Mouse (Mus musculus): ENCODE measurements around the gene Mst1.

Gene Mst1

DNA sequence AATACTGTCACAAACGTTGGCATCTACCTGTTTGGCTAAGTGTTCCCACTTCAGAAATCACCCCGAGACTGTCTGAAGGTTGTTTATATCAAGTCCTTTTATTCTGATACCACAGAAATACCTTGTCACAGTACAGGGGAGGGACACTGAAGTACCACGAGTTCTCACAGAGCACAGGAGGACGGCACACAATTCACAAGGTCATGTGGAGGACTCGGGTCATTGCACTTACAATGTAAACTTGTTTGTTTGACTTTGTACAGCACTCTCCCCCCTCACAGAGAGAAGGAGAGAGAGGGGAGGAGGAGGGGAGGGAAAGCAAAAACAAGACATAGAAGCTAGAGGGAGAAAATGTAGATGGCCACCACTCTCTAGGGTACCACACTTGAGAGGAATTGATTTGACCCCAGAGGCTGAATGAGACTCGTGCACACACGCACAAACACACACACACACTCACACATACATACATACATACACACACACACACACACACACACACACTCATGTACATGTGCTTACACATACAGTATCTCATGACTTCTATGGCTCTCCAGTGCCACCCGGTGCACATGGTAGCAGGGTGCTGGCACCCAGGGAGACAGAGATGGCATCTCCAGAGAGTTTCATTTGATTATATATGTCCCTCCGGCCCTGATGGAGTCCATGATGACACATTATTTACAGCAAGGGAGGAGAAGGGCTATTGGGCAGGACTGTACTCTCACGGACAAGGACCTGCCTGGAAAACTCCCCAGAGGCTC is 15.9 kb downstream of the Mst1 start:
- DNase-seq (ENCODE audit: low read depth, low spot score), result no peak

DNA sequence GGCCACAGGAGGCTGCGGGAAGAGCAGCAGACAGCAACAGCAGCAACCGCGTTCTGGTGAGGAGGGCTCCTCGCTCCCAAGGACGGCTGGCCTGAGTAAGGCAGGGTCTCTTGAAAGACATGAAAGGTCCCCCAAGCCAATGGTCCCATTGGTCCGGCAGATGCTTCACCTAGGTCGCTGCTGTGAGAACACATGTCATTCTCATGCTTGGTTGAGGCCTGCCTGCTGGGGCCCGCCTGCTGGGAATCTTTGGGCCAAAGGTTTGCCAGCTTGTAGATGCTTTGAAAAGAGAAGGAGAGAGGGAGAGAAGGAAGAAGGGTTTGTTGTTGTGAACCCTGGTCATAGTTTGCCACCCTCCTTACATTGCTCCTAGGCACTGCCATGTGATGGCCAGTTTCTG is 19.4 kb downstream of the Mst1 start:
- no peak for DNase-seq (ENCODE audit: low read depth, low spot score)

DNA sequence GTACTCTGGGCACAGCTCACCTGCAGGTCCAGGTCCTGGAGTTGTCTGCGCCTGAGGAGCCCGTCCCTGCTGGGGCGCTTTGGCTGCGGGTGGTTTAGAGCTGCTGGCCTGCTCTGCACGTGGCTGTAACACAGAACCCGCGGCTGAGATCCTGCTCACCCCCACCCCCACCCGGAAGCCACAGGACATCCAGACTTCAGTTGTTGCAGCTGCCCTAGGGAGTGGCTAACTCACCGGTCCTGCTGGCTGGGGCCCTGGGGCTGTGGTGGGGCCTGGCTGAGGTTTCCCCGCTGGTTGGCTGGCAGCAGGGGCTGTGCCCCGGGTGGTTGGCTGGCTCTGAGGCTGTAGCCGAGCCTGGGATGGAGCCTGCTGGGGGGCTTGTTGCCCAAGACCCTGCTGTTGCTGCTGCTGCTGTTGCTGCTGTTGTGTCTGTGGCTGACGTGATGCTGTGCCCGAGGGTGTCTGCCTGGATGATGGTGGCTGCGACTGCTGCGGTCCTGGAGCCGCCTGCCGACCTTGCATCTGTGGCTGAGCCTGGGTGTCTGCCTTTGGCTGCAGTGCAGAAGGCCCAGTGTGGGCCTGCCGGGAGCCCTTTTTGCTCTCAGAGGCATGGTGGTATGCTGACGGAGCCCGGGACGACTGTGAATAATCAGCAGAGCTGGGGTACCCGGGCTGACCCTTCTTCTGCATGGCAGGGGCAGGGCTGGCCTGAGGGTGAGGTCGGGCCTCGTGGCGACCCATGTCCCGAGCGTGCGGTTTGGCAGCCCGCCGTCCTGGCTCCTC is 24.7 kb downstream of the Mst1 start:
- DNase-seq (ENCODE audit: low read depth, low spot score), result peak; percentile 84

DNA sequence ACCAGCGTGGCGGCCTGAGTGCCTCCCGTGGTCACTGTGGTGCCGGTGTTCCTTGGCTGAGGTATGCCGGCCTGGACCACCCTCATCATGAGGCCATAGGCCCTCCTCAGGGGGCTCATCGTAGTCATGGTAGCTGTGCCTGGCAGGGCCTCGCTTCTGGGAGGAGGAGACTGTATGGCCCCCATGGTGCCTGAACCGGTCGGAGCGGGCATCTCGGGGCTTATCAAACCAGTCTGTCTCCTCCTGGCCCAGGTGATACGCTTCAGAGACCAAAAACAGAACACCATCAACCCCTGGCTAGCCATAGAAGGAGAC is 25.3 kb downstream of the Mst1 start:
- DNase-seq (ENCODE audit: low read depth, low spot score), result no peak

DNA sequence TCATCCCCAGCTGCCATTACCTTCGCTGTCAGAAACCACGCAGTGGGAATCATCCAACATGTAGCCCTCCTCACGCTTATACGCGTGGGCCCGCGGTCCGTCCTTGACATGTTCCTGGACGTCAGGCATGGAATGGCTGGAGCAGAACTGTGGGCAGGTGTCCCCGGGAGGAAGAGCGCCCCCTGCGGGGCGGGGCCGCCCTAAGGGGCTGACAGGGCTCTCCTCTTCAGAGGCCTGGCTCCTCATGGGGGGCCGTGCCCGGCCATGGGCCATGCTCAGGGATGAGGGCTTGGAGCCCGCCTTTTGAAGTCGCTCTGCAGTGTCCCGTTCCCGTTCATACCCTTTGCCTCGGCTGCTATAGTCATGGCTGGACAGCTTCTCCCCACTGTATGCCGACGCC is 25.9 kb downstream of the Mst1 start:
- DNase-seq (ENCODE audit: low read depth, low spot score), result no peak

DNA sequence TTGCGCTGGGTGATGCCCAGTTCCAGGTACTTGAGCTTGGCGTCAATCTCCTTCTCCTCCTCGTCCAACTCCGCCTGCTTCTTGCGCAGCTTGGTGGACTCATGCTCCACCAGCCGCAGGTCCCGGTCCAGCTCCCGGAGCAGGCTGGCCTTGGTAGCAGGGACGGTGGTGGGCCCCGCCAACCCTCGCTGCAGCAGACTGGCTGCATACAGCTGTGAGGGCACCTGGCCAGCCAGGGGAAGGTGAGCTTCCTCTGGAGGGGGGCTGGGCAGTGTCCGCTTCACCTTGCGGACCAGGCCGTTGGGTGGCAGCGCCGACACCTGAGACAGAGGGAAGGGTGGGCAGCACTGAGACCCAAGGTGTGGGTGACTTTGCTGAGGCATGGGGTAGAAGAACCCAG is 27.6 kb downstream of the Mst1 start:
- DNase-seq (ENCODE audit: low read depth, low spot score), result no peak

DNA sequence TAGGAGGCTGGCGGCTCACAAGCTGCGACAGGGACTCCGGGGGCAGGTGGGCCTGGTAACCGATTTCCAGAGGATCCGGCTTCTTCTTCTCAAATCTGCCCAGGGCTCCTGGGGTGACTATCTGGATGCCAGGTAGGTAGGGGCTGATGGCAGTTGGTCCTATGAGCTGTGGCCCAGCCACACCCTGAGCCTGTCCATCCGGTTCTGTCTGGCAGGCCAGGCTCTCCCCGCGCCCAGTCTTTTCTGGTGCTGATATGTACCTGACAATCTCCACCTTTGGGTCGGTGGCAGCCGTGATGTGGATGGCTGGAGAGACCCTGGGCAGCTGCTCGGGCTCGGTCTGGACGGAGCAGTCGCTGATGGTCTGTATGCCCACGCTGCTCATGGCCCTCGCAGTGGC is 29.9 kb downstream of the Mst1 start:
- no peak for DNase-seq (ENCODE audit: low read depth, low spot score)

DNA sequence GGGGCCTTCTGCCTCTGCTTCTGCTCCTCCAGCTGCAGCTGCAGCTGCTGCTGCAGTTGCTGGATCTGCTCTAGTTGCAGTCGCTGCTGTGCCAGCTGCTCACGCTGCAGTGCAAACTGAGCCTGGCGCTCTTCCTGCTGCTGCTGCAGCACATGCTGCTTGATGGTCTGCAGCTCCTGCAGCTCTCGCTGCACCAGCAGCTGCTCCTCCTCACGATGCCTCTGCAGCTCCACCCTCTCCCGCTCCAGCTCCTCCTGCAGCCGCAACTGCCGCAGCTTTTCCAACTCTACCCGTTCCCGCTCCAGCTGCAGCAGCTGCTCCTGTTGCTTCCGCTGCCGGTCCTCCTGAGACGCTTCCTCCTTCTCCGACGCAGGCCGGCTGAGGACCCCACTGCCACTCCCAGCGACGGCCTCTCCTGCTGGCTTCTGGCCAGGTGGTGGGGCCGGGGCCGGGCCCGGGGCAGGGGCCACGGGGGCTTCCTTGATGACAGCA is 30.9 kb downstream of the Mst1 start:
- DNase-seq (ENCODE audit: low read depth, low spot score), result no peak

DNA sequence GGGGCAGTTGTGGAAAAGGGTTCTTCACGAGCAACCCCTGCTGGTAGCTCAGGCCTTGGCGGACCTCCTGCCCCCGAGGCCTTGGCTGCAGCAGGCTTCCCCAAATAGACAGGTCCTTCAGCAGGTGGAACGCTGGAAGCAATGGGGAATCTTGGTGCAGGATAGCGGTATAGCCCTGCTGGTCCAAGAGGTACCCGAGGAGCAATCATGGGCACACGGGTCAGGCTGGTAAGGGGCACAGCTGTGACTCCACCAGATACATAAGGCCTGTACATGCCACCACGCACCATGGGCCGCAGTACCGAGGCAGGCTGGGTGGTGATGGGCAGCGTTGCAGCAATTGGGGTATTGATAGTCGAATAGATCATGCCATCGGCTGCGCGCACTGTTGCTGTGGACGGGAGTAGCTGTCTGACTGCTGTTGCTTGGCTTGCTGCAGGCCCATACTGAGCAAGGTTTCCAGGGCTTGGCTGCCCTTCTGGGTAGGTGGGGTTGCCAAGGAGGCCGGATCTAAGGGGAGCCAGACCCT is 31.4 kb downstream of the Mst1 start:
- DNase-seq (ENCODE audit: low read depth, low spot score), result no peak

DNA sequence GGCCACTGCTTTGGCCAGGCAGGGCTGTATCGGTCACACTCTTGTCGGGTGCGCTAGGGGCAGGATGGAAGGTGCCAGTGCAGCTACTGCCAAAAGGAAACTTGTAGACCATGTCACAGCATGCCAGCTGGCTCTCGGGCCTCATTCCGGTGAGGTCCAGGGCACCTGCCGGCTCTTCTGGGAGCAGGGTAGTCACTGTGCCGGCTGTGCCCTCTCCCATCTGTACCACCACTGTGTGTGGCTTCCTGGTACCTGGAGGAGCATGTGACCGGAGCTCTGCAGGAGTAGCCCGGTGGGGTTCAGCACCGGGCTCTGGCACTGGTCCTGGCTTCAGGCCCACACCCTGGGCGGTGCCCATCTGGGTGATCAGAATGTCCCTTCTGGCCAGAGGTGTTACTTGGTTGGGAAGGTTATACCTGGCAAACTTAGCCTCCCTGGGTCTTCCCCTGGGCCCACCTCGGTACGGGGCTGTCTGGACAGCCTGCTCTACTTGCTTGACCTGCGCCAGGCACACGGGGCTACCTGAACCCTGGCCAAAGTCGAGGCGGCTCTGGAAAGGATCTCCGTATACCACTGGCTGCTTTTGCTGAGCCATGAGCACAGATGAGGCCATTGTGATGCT is 32.6 kb downstream of the Mst1 start:
- no peak for DNase-seq (ENCODE audit: low read depth, low spot score)

DNA sequence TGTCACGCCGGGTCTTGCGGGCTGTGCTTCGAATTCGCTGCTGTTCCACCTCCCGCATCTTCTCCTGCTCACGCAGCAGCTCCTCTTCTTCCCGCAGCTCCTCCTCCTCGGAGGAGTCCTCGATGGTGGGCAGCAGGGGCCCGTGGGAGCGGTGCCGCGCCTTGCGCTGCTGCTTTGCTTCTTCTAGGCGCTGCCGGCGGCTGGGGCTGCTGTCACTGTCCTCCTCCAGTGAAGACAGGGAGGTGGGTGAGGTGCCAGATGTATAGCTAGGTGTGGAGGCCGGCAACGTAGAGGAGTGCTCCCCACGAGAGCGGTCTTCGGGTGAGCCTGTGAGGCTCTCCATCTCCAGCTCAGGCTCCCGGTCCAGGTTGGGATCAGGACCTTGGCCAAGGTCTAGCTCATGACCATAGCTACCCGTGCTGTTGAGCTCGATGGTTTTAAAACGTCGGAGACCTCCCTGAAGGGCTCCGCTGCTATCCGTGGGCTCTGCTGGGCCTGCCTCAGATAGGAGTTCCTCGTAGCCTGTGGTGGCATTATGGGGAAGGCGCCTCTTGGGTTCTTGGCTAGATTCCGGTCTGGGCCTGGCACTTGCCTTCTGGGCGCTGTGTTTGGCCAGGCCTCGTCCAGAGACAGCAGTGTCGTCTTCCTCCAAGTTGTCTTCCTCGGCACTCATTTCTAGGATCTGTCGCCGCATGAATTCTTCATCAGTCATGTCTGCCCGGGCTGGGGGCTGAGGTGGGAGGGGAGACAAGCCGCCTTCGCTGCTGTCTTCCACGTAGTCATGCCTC is 35.2 kb downstream of the Mst1 start:
- DNase-seq (ENCODE audit: low read depth, low spot score), result no peak

DNA sequence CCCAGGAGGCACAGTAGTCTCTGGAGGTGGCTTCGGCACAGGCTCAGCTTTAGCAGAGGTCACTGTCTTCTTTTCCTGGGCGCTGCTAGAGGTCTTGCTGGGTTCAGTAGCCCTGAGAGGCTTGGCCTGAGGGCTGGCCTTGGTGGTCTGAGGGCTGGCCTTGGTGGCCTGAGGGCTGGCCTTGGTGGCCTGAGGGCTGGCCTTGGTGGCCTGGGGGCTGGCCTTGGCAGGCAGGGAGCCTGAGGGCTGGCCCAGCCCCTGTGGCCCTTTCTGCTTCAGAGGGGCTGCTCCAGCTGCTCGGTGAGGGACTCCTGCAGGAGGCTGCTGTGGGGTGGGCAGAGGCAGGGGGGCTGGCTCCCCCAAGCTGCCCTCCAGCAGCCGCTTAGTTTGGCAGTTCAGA is 36.9 kb downstream of the Mst1 start:
- no peak for DNase-seq (ENCODE audit: low read depth, low spot score)

DNA sequence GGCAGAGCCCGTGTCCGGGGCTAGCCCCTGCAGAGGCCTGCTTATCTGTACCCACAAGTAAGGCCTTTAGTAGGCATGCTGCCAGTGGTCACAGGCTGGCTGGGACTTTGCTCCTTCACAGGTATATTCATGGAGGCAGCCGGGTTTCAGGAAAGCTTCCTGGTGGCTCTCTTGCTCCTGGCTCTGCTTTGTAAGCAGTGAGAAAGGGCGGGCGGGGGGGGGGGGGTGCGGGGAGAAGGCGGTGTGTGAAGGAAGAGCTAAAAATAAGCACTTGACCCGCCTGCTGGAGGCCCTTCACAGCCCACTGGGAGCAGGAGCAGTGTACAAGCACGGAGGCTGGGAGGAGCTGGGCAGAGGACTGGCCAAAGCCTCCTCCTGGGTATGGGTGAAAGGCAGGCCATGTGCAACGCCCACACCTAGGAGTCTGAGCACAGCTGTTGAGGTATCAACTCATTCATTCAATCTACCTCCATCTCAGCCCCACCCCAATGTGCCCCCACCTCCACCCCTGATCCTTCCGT is 39.7 kb downstream of the Mst1 start:
- DNase-seq (ENCODE audit: low read depth, low spot score), result no peak

DNA sequence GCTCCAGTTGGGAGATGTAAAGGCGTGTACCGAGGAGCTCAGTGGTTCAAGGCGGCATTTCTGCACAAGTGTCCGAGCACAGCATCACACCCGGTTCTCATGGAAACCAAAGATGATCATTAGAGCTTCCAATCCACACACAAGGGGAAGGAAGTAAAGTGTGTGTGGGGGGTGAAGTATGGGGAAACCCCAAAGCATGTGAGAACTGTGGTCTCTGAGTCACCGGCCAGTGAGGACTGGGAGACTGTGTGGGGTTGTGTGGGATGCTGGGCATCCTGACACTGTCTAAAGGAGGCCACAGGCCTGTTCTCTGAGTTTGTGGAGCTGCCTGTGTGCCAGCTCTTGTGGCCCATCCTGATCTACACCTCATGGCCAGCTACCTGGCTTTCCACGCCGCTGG is 40.4 kb downstream of the Mst1 start:
- no peak for DNase-seq (ENCODE audit: low read depth, low spot score)

DNA sequence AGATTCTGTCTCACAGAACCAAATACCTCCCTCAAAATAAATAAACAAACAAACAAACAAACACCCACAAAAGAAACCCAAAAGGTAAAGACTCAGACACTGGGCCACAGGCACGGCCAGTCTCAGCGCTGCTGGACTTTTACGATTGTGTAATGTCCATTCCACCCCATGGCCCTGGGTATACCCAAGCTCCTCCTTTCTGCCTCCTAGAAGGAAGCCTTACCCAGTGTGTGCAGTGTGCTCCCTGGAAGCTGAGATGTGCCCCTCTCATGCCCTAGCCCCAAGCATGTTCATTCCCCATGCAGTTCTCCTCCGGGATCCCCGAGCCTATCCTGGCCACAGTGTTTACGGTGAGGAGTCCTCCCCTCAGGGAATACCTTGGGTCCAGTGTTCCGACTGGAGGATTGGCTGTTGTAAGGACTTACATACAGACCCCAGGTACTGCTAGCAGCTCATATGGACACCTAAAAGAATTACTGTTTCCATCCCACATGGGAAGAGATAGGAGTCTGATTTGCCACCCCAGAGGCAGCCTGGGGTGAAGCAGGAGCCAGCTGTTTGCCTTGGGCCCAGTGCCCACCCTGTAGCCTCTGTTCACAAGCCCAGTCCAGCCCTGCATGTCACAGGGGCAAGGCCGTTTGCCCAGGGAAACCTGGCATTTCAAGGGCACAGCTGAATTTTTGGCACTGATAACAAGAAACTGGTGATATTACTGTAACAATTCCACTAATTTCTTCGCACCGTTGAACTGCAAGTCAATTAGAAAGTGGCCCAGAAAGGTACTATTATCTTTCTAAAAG is 41.1 kb downstream of the Mst1 start:
- DNase-seq (ENCODE audit: low read depth, low spot score), result no peak

DNA sequence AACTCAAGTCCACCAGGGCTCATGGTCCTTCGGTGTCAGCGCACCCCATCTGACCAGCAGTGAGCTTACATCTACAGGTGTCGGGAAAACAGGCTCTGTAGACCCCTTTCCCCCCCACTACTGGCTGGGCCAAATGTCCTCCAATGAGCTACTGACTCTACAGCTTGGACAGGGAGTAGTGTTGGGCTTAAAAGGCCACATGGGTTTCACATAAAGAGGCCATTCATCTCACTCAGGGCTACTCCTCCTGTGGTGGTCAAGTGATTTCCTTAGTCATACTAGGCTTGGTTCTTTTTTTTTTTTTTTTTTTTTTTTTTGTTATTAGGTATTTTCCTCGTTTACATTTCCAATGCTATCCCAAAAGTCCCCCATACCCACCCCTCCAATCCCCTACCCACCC is 43.7 kb downstream of the Mst1 start:
- DNase-seq (ENCODE audit: low read depth, low spot score), result no peak

DNA sequence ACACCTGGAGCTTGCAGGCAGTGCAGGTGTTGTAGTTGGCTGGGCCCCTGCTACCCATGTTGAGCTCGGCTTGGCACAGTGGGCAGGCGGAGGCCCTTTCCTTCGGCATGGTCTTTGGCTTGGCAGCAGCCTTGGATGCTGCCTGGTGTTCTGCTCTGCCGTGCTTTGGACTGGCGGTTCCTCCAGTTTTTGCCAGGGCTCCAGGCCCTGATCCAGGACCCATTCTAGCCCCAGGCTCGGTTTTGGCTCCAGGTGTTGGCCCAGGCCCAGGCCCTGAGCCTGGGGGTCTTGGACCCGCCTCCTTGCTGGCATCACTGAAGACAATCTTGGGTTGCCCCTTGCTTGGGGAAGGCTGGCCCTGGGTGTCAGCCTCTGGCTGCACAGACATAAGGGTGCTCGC is 45.5 kb downstream of the Mst1 start:
- DNase-seq (ENCODE audit: low read depth, low spot score), result peak; percentile 18

DNA sequence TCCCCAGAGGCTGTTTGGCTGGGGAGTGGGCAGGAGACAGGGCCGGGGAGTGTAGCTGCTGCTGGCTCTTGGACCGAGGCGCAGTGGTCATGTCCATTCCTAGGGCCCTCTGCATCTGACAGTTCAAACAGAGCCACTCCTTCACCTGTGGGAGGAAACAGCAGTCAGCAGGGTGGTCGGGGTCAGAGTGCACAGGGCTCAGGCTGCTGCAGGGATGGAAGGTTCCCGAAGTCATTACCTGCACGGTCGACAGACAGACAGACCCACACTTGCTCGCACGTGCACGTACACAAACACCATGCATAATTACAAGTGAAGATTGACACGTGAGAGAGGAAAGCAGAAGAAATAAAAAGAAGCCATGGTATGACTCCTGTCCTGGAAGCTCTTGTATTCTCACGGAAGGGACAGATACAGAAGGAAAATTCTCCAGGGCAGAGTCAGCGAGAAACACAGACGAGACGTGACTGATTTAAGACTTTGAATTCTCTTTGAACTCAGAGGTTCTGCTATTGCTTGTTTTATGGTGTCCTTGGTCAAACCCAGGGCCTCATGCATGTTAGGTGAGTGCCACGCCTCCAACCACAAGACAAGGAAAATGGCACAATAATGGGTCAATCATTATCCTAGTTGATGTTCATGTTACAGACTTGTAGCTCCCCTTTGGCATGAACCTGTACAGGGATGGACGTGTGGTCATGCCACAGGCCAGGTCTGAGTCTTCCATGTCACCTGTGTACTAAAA is 46.4 kb downstream of the Mst1 start:
- DNase-seq (ENCODE audit: low read depth, low spot score), result no peak

DNA sequence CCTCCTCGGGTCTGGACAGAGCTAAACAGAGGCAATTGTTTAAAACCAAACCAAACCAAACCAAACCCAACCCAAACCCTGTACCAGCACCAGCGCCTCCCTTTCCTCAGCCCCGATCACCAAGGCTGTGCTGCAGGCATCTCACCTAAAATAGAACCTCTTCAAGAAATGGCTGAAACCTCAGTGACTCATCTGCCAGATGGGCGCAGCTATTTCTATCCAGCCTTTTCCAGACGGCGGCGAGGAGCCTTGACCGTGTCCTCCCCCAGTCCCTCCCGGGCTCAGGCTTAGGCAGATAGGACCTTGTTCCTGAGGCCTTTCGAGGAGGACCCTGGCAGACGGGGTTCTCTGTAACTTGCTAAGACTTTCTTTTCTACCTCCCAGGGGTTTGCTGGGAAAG is 48.0 kb downstream of the Mst1 start:
- no peak for DNase-seq (ENCODE audit: low read depth, low spot score)

Measured in R1 (cell line).